Mouse (Mus musculus): ENCODE results near the gene Rnf187. TPM values are rescaled to one million over a fixed set of nuclear protein-coding genes. Genes with fewer than 3 reads are reported as not detected.

The Rnf187 gene
- total and polyA plus RNA-seq, 3 experiments: 280 to 3,830 (median 337) TPM

GRCm38 (mm10) chr11:58984657-58985056, 45.9 kb upstream of the Rnf187 start (continued):
- no peak for TF ChIP-seq JUND (IDR thresholded peaks at IDR 0.05; ENCODE audit: low read depth, low read length)
- TF ChIP-seq POLR2A (IDR thresholded peaks at IDR 0.05; ENCODE audit: control insufficient read depth in 1 of 2, insufficient read depth in 1 of 2, low read depth in 1 of 2, low read length in 2 of 2, poor library complexity in 1 of 2): no peak

- DNase-seq (ENCODE audit: low read depth, low spot score): no peak
- H3K9ac ChIP-seq (ENCODE audit: control insufficient read depth, low read depth, low read length, poor library complexity, severe bottlenecking): no peak overlapping the region
- H3K27me3 ChIP-seq (ENCODE audit: control insufficient read depth in 1 of 2, insufficient read depth in 2 of 2, low read length in 2 of 2): no peaks in the 10 kb centered on the region
- TF ChIP-seq GABPA (IDR thresholded peaks at IDR 0.05; ENCODE audit: low read depth, low read length) (no peak), RCOR1 (IDR thresholded peaks at IDR 0.05; ENCODE audit: low read depth, low read length) (no peak), SIN3A (IDR thresholded peaks at IDR 0.05; ENCODE audit: low read length) (no peak), JUND (IDR thresholded peaks at IDR 0.05; ENCODE audit: low read depth, low read length) (no peak), TCF12 (IDR thresholded peaks at IDR 0.05; ENCODE audit: low read depth, low read length) (no peak), SMC3 (IDR thresholded peaks at IDR 0.05; ENCODE audit: low read depth, low read length) (no peak), MYB (IDR thresholded peaks at IDR 0.05; ENCODE audit: low read depth, low read length) (no peak), BHLHE40 (IDR thresholded peaks at IDR 0.05; ENCODE audit: borderline replicate concordance, low read depth, low read length) (no peak), ETS1 (IDR thresholded peaks at IDR 0.05; ENCODE audit: low read depth, low read length) (no peak), MXI1 (IDR thresholded peaks at IDR 0.05; ENCODE audit: low read depth, low read length) (no peak), POLR2AphosphoS5 (IDR thresholded peaks at IDR 0.05; ENCODE audit: borderline replicate concordance, low read depth, low read length) (no peak), NELFE (IDR thresholded peaks at IDR 0.05; ENCODE audit: low read depth, low read length) (no peak), ZKSCAN1 (IDR thresholded peaks at IDR 0.05; ENCODE audit: low read depth, low read length) (no peak), GATA1 (IDR thresholded peaks at IDR 0.05; ENCODE audit: low read depth, low read length) (no peak), MEF2A (IDR thresholded peaks at IDR 0.05; ENCODE audit: extremely low read depth, insufficient replicate concordance, low read depth, low read length, poor library complexity, severe bottlenecking) (no peak), ZC3H11A (IDR thresholded peaks at IDR 0.05; ENCODE audit: low read depth, low read length) (no peak), MYC (IDR thresholded peaks at IDR 0.05; ENCODE audit: low read depth, low read length) (no peak)
- H3K27ac ChIP-seq (ENCODE audit: control insufficient read depth, low read depth, low read length): no peak overlapping the region
- H3K4me1 ChIP-seq (ENCODE audit: control insufficient read depth in 1 of 2, insufficient read depth in 2 of 2, low read length in 2 of 2): peaks cover 11 to 14% of the 10 kb centered on the region in 2 experiments
- H3K4me3 ChIP-seq (ENCODE audit: control insufficient read depth in 1 of 2, insufficient read depth in 1 of 2, low read depth in 2 of 2, low read length in 2 of 2): no peak overlapping the region
- peaks cover 24% of the 10 kb centered on the region for H3K79me2 ChIP-seq (ENCODE audit: control insufficient read depth, insufficient read depth, low read length, poor library complexity)
- peaks cover 15 to 16% of the 10 kb centered on the region in 2 experiments for H3K36me3 ChIP-seq (ENCODE audit: control insufficient read depth in 1 of 2, insufficient read depth in 2 of 2, low read length in 2 of 2)
- H3K9me3 ChIP-seq (replicated peaks; ENCODE audit: insufficient read depth, low read length): no peaks in the 10 kb centered on the region
Observed at GRCm38 (mm10) chr11:58983691-58984341, 45.1 kb upstream of the Rnf187 start.

Measured in MEL (cell line).